Mouse (Mus musculus) heart, postnatal 10 days (tissue): ENCODE results near the gene Iqck. TPM values are rescaled to one million over a fixed set of nuclear protein-coding genes. Genes with fewer than 3 reads are reported as not detected.

Experiments used
- DNase-seq, 2 experiments: peaks; one replicate each; pipeline ENCODE4 v3.0.0; 2021
- intact Hi-C: fragments of 180-260 bp; cut with DNase I; formaldehyde crosslinking; loops from one replicate; pipeline ENCODE4 v1.15.1; 2025
- total RNA-seq, 2 experiments: library from RNA; stranded (reverse); gene quantifications; 2 replicates each; pipeline ENCODE4 v1.2.3; 2021

The Iqck gene
- total RNA-seq, 2 experiments from 2014 or later = 0.45 to 0.74 TPM

DNA sequence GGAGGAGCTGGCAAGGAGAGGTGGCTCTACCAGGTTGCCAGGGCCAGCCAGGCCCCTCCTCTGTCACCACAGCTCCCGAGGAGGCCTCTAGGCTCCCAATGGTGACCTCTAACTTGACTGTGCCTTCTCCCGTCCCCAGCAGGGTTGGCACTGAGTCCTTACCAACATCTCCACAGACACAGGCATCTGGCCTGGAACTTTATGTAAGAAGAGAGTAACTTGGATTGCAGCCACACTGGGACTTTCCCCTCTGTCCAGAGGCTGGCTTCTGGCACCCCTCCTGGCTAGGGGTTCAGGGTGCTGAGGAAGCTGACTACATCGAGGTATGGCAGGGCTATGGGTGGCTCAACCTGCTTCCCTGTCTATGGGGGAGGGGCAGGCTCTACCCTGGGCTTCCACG lies 125.8 kb downstream of the Iqck start:
- intact Hi-C loops = no loop called here
- peak; percentile 45 to 56 for DNase-seq

DNA sequence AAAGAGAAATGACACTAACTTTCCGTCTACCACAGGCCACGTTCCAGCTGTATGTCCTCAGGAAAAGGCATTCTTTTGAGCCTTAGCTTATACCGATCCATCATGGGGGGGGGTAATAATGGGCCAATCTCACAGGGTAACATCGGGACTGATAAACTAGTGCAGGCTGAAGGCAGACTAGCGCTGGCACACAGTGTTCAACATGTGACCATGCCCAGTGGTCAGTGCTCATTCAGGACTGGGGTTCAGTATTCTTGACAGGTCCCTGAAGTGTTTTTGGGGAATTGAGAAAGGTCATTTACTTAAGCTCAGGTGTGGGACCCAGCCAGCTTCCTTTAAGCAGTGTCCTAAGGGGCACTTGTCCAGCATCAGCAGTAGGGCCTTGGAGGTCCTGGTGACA lies 126.3 kb downstream of the Iqck start:
- DNase-seq = no peak
- intact Hi-C loops = no loop called here

DNA sequence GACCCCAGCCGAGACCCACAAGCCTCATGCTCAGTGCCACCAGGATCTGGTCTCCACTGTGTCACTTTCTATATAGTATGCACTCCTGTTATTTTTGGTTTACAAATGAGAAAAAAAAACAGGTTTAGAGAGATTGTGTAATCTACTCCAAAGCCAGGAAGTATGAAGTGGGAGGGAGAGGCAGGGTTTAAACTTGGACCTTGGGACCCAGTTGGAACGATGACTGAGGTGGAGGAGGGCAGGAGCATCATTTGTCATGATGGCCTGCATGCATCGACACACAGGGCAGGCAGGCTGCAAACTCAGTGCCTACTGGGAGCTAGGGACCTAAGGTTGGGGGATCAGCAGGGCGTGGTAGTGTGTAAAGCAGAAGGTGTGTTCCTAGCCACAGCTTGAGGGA lies 127.0 kb downstream of the Iqck start:
- intact Hi-C loops = no loop called here
- DNase-seq = no peak

DNA sequence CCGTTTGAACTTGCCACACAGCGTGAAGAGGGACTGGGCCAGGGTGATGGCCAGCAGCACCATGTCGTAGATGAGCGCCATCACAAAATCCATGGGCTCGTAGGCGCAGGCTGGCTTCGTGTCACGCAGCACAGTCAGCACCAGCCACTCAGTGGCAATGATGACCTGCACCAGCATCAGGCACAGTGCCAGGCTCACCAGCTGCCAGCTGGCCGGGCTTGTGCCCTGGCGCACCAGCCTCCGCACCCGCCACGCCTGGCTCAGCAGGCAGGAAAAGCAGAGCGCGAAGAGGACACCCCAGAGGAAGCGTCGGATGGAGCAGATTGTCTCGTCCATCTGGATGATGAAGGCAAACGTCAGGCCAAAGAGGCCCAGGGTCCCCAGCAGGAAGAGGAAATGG lies 128.4 kb downstream of the Iqck start:
- DNase-seq = no peak
- intact Hi-C loops = no loop called here

DNA sequence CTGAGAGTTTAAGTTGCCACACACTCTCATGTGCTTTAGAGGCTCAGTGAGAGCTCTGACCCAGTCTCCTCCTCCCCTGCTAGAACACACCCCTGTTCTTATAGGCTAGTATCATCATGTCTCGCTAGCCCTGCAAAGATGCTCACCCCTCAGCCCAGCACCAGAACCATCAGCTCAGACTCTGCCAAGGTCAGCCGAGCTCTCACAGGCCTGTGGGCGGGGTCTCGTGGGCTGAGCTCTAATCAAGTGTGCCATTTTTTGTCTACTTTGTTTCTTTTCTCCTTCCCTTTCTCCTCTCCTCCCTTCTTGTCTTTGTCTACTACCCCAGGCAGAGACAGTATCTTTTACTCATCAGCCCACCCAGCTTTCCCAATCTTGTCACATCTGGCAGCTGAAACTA lies 130.2 kb downstream of the Iqck start:
- intact Hi-C loops = no loop called here
- no peak for DNase-seq

DNA sequence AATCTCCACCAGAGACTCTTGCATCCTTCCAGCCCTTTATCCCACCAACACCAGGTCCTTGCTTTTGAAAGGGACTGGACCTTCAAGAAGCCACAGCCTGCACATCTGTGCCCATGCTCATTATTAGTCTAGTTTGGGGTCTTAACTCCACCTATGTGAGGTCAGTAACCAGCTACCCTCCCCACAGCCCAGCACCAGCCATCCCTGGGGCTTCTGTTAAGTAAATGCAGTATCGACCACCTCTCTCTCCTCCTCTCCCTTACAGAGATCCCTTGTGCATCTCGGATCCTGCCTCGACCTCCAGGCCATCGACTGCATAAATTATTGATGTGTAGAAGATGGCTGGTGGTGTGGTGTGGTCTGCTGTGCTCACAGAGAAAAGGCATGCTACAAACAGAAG lies 130.8 kb downstream of the Iqck start:
- intact Hi-C loops = no loop called here
- no peak for DNase-seq

DNA sequence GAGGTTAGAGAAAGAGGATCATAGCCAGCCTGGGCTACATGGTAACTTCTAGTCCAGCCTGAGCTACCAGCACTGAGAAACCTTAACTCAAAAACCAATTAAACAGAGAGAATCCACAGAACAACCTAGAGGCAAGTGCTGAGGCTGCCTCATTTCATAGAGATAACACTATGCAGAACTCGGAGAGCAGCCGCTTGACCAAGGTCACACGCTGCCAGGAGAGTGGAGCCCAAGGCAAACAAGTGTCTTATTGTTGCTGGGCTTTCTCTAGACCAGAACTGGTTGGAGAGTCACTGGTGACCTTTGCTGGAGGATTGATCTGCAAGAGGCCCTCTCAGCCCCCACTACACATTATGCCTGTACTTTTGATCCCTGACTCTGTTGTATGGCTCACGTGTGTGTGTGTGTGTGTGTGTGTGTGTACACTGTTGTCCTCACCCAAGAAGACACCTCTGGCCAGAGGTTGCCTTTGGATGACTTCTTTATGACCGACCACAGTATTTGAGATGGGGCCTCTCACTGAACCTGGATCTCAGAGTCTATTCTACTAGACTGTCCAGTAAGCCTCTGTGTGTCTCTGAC lies 133.8 kb downstream of the Iqck start:
- intact Hi-C loops = no loop called here
- DNase-seq = no peak

DNA sequence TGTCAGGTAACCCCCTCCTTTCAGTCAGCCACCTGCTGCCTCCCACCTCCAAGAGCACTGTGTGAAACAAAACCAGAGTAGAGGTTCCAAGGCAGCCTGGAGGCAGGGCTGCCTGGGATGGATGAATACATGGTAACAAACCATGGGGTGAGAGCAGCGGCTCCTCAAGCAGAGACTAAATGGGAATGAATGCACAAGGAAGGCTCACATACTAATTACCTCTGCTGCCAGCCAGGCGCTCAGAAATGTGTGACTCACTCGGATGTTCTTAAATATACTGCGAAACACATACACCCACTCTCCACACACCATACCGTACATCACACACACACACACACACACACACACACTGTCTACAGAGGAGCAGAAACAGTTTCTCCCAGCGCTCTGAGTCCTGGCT lies 134.7 kb downstream of the Iqck start:
- no peak for DNase-seq
- intact Hi-C loops = no loop called here

DNA sequence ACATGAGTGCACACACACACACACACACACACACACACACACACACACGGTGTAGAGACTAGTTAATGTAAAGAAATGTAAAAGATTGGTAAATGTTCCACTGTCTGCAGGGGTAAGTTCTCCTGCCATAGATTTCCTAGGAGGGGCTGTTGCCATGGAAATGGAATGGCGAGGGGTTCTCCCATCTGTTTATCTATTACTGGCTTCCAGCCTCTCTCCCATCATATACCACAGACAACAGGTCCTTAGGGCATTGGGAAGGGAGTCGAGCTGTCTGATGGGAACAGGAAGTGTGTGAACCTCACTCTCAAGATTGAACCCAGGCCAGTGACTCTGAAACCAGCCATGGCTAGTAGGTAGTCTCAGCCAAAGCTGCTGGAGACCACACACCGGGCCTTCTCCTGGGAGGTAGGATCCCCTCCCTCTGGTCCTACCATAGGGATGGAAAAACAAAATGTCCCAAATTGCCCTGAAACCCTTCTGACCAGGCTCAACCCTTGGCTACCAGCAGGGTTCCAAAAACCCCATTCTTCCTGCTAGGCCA lies 135.9 kb downstream of the Iqck start:
- intact Hi-C loops = no loop called here
- no peak for DNase-seq

DNA sequence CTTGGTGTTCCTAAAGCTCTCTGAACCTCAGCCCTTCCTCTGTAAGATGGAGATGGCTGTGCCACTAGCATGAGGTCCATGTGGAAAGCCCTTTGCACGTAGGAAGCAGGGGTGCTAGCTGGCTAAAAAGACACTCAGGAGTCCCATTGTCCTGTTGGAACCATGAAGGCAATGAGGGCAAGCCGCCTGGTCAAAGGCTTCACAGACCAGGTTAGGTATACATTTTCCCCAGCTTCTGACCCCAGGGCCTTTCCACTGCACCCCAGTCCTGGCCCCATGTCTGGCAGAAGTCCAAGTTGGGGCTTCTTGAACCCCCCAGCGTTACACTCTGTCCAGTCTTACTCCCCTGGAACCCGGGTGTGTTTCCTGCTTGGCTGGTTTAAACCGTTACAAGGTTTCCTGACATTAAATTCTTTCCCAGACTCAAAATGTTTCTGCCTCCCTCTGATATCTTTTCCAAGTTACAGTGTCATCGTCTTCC lies 136.6 kb downstream of the Iqck start:
- intact Hi-C loops = loop anchor here (2.0 kb wide), 3 partner anchors 61 to 137 kb away; partner anchors contain the start of gene Iqck
- DNase-seq = no peak

DNA sequence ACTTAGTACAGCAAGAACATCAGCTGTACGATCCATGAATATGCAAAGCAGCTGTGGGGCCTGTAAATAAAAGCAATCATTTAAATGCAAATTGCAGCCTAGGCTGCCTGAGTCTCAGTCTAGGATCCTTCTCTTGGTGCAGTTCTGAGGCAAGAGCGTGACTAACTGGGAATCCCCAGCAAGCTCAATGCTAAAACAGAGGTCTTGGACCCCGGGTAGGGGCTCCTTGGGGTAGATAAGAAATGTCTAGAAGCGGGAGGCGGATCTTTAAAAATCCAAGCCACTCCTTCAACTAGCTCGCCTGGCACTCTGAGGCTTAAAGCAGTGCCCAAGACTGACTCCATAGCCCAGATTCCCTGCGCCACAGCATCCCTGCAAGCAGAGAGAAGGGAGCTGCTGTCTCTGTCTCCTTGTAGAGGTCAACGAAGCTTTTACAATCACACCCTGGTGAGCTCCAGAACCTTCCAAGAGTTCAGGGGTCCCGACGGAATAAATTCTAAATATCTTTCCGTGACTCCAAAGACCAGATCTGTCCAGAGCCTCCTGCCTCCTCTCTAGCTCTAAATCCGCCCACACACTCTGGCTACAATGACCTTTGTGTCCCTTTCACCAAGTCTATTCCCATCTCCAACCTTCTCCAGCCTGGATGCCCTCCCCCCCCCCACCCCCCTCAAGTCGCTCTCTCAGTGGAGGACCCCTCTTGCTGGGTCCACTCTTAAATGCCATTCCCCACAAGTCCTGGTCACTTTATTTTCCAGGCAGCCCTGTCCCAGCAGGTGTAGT lies 137.3 kb downstream of the Iqck start:
- DNase-seq = no peak
- intact Hi-C loops = loop anchor here (2.0 kb wide), 3 partner anchors 62 to 138 kb away; partner anchors contain the start of gene Iqck

DNA sequence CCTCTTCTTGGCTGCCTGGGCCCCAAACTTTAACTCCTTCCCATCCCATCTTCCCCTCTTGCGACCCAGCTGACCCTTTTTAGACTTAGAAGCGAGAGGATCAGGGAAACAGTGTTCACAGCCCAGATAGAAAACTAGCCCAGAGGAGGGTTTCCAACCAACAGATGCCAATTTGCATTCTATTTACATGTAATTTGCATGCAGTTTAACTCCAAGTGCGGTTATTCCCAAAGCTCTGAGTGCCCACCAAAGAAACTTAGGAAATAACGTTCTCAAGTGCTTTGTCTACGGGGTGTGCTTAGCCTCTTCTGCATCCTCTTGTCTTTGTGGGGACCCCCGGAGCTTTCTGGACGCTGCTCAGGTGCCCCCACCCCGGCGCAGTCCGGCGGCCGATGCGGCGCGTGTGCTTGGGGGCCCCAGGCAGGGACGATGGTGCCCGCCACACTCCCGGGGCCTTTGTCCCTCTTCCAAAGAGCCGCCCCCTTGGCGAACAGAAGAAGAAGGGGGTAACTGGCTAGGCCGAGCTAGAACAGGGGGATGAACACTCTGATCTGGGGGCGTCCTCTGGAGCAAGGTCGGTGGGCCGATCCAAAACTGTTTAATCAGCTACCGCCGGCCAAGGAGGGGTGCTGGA lies 138.2 kb downstream of the Iqck start:
- intact Hi-C loops = loop anchor here (2.0 kb wide), 3 partner anchors 63 to 139 kb away; partner anchors contain the start of gene Iqck
- no peak for DNase-seq

DNA sequence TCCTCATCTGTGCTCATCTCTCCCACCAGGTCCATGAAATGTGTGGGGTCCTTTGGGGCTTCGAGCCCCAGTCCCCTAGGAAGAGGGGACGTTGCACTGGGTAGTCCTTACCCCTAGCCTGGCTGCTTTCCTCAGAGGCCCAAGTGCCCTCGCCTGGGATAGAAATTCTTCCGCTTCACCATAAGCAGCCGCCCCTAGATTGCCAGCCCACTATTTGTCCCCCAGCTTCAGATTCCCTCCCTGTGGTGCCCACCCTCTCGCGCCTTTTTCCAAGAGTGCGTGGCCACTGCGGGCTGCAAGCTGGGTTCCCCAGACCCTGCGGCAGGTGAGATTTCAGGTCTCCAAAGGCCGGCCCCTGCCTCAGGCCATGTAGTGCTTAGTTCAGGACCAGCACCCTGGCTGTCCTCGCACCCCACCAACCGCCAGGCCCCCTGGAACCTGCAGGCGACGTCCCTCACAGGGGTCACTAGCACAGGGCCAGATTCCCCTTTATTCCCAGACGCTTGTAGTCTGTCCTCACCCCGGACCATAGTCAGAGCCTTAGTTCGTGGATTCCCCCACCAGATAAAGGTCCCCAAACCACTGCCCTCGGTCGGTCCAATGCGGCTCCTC lies 138.8 kb downstream of the Iqck start:
- intact Hi-C loops = no loop called here
- DNase-seq = peak; percentile 38 to 43

DNA sequence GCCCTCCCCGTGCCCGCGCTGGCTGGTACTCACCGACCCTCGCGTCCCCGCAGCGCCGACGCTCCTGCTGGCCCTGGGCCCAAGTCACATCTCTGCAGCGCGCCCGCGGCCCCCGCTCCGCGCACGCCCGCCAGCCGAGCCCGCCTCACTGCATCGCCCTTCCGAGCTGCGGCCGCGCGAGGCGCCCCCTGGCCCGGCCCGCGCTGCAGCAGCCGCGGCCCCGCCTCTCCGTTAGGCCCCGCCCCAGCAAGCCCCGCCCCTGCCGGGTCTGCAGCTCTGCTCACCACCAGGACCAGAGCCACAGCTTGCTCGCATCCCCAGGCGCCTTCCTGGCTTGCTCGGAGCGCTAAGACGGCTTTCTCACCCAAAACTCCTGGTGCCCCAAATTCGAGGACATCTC lies 139.5 kb downstream of the Iqck start, which contains the start of gene Gprc5b:
Gprc5b (minus strand) TSS at position 205 of the 400 bp plus-strand sequence.
- peak; percentile 92 to 93 for DNase-seq
- intact Hi-C loops = no loop called here

DNA sequence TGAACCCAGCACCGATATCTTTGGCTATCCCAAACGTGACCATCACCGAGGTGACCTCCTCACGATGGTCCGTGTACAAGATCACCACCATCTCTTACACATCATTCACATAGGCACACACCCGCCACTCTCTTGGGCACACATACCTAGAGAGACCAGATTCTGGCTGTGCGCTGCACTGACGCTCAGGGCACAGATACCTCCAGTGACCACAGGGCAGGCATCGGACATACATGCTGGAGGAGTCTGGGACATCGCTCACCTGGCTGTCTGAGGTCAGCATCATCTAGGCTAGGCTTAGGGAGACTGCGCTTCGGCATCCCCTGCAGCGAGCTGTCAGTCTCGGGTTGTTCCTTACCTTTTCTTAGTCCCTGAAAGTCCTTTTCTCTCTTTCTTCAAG lies 140.1 kb downstream of the Iqck start:
- intact Hi-C loops = loop anchor here (1.0 kb wide), 2 partner anchors 229 to 256 kb away; no protein-coding TSS in a partner anchor
- DNase-seq = no peak

DNA sequence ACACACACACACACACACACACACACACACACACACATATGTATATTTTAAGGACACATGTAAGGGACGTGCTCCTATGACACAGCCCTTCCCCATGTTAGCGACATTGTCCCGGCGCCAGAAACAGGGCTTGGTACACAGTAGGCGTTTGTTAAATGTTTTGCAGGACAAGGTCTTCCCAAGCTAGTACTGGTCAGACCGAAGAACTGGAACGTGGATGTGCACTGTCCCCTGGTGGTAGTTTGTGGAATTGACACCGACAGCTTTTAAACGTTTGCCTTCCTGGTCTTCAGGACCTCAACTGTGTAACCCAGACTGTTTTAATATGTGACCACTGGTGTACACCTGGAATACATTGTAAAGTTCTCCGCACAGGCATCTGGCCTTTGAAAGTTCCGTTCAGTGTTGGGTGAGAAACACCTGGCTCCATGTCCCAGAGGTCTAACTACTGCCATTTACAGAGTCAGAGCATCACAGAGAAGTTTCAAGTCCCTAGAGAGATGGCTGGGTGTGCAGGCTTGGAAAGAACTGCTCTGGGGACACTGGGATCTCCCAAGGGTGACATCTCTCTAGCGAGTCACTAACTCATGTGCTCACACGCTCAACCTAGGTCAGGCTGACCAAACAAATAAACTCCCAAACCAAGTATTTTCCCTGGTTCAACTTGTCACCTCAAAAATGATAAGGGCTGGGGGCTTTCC lies 140.7 kb downstream of the Iqck start:
- intact Hi-C loops = loop anchor here (1.0 kb wide), 2 partner anchors 230 to 257 kb away; no protein-coding TSS in a partner anchor
- DNase-seq = peak; percentile 87 to 91

DNA sequence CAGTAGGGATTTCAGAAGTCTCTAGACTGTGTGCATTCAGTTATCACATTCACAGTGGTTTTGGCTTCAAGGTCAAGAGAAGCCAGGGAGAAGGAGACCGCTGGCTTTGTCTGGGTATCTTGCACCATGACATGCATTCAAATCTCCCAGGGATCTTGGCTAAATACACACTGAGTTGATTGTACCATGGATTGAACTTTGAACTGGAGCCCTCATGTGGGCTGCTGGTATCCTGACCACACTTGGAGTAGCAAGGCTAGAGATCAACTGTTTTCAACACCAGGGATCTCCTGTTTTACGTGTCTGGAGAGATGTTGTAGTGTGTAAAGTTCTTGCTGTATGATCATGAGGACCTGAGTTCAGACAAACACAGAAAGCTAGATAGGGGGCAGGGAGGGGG lies 144.3 kb downstream of the Iqck start:
- intact Hi-C loops = no loop called here
- no peak for DNase-seq

DNA sequence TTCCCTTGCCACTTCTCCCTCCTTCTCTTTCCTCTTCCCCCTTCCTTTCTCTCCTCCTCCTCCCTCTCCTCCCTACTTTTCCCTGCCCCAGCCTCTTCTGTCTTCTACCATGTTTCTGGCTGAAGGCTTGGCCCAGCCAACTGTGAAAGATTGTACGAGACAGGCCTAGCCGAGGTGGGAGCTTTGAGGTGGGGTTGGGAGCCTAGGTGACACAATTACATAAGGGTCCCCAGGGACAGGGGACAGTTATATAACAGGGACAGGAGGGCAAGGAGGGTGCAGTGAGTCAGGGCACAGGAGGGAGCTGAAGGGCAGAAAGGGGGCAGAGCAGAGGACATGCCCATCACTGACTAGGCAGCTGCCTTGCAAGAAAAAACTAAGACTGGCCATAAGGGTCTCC lies 146.4 kb downstream of the Iqck start:
- no peak for DNase-seq
- intact Hi-C loops = no loop called here

DNA sequence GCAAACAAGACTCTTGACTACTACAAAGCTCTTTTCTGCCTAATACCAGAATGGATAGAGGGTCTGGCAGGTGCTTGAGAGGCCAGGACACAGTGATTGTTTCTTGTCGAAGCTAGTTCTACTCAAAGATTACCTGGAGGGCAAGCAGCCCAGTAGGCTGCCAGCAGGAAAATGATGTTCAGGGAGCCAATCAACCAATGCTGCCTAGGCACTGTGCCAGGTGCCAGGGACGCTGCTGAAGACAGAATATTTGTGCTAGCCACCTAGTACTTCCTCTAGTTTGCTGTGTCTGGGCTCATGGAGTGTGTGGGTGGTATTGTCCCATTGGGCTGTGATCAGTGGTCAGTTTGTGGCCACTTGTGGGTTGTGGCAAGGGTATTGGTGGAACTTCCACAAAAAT lies 146.9 kb downstream of the Iqck start:
- intact Hi-C loops = no loop called here
- no peak for DNase-seq
